8 mouse cellular contexts compared by ENCODE assay signal in genomic region chr14:54884022-54884712, GRCm38 (mm10). TPM values are rescaled to one million over a fixed set of nuclear protein-coding genes. Genes with fewer than 3 reads are reported as not detected.
DNase-seq lines count a peak whose midpoint lies in the region; ATAC-seq lines count a peak whose summit lies in the region.

No protein-coding gene starts in this region.

- WGBS in kidney, embryonic 14.5 days = 14% methylated on average over 21 of the region's 21 CpGs
- WGBS in hindbrain, embryonic 15.5 days = 32% methylated on average over 21 of the region's 21 CpGs
- WGBS in midbrain, embryonic 16.5 days = 28% methylated on average over 21 of the region's 21 CpGs

- peaks cover 7% of the 10 kb centered on the region; the same call in 1 of the 2 replicates for H3K4me1 ChIP-seq in kidney, embryonic 14.5 days (ENCODE audit: control insufficient read depth, insufficient read depth, low read length)
- H3K4me1 ChIP-seq in brown adipose tissue, adult 24 weeks (ENCODE audit: control insufficient read depth, insufficient read depth, insufficient read length, low read length) = 0 out of 2 replicates have a peak, but pooled peaks cover 2% of the 10 kb centered on the region
- H3K4me1 ChIP-seq in hindbrain, embryonic 15.5 days (replicated peaks) = peaks cover 30% of the 10 kb centered on the region
- peaks cover 17% of the 10 kb centered on the region for H3K4me1 ChIP-seq in midbrain, embryonic 16.5 days (ENCODE audit: control insufficient read depth, insufficient read depth, low read length)

- no peaks in the 10 kb centered on the region for H3K9me3 ChIP-seq in kidney, embryonic 14.5 days (ENCODE audit: control insufficient read depth, low read length)
- no peaks in the 10 kb centered on the region for H3K9me3 ChIP-seq in hindbrain, embryonic 15.5 days
- no peaks in the 10 kb centered on the region for H3K9me3 ChIP-seq in midbrain, embryonic 16.5 days (replicated peaks; ENCODE audit: control insufficient read depth, low read length, poor library complexity, severe bottlenecking)

- ATAC-seq in kidney, embryonic 14.5 days (ENCODE audit: low FRiP score, low TSS enrichment) = peak; percentile 5; the same call in 1 of the 2 replicates
- 0 out of 2 replicates have a peak, but pooled peaks have one; percentile 1 for ATAC-seq in hindbrain, embryonic 15.5 days (ENCODE audit: low FRiP score, low read depth)
- ATAC-seq in midbrain, embryonic 16.5 days = no peak; the same call in 1 of the 2 replicates
- no peak for ATAC-seq in granulocyte monocyte progenitor cell, adult 5-6 weeks (replicated peaks; ENCODE audit: poor library complexity, severe bottlenecking)

- peaks cover 12% of the 10 kb centered on the region; the same call in 1 of the 2 replicates for H3K36me3 ChIP-seq in kidney, embryonic 14.5 days (ENCODE audit: control insufficient read depth, insufficient read depth, low read length)
- H3K36me3 ChIP-seq in hindbrain, embryonic 15.5 days = 0 out of 2 replicates have a peak, but pooled peaks cover 5% of the 10 kb centered on the region
- H3K36me3 ChIP-seq in midbrain, embryonic 16.5 days (ENCODE audit: control insufficient read depth, insufficient read depth, low read length) = no peaks in the 10 kb centered on the region

- DNase-seq in kidney, postnatal 14 days = no peak
- no peak for DNase-seq in ovary, postnatal 36 days (ENCODE audit: low spot score)
- DNase-seq in lung, adult 18-20 months = no peak

- peak overlapping the region; percentile 80 for H3K4me2 ChIP-seq in kidney, embryonic 14.5 days (replicated peaks; ENCODE audit: low read depth, low read length)
- peak overlapping the region; percentile 63 for H3K4me2 ChIP-seq in hindbrain, embryonic 15.5 days
- H3K4me2 ChIP-seq in midbrain, embryonic 16.5 days (ENCODE audit: low read length) = peak overlapping the region; percentile 76

- no peaks in the 10 kb centered on the region for H3K27me3 ChIP-seq in kidney, embryonic 14.5 days (ENCODE audit: control insufficient read depth, insufficient read depth, low read length)
- no peaks in the 10 kb centered on the region for H3K27me3 ChIP-seq in hindbrain, embryonic 15.5 days
- no peaks in the 10 kb centered on the region for H3K27me3 ChIP-seq in midbrain, embryonic 16.5 days (ENCODE audit: control insufficient read depth, insufficient read depth, low read depth, low read length)

- peak overlapping the region; percentile 84 for H3K9ac ChIP-seq in kidney, embryonic 14.5 days (ENCODE audit: low read depth, low read length)
- peak overlapping the region; percentile 73 for H3K9ac ChIP-seq in hindbrain, embryonic 15.5 days
- H3K9ac ChIP-seq in midbrain, embryonic 16.5 days (ENCODE audit: low read depth, low read length) = peak overlapping the region; percentile 78

- peak overlapping the region; percentile 95 for H3K27ac ChIP-seq in kidney, embryonic 14.5 days (ENCODE audit: low read depth, low read length)
- H3K27ac ChIP-seq in brown adipose tissue, adult 24 weeks (replicated peaks; ENCODE audit: low read depth, low read length) = peak overlapping the region; percentile 88
- peak overlapping the region; percentile 79 for H3K27ac ChIP-seq in hindbrain, embryonic 15.5 days (replicated peaks)
- H3K27ac ChIP-seq in midbrain, embryonic 16.5 days (ENCODE audit: low read length) = peak overlapping the region; percentile 87

- H3K4me3 ChIP-seq in kidney, embryonic 14.5 days (ENCODE audit: low read length) = peak overlapping the region; percentile 73
- H3K4me3 ChIP-seq in brown adipose tissue, adult 24 weeks (ENCODE audit: insufficient read depth, low read depth, low read length) = peak overlapping the region; percentile 75
- peak overlapping the region; percentile 57 for H3K4me3 ChIP-seq in hindbrain, embryonic 15.5 days
- H3K4me3 ChIP-seq in midbrain, embryonic 16.5 days (ENCODE audit: low read depth, low read length) = peak overlapping the region; percentile 60

RNA-seq across cellular contexts. Expression of gene Gm20521, which starts 0.9 kb away (rescaled TPM):
- 0.44 TPM in 1 of 2 replicates, not detected in the other for polyA plus RNA-seq in kidney, embryonic 14.5 days (2014; fragmentation: Nextera tagmentation; extraction: Ambion mirVana)
- not detected in 2 replicates for polyA plus RNA-seq in brown adipose tissue, adult 24 weeks (2012; ENCODE audit: insufficient read depth, insufficient read length, missing spikeins)
- polyA plus RNA-seq in hindbrain, embryonic 15.5 days (2015; fragmentation: Nextera tagmentation; extraction: Ambion mirVana) = not detected in 2 replicates
- not detected in 2 replicates for polyA plus RNA-seq in midbrain, embryonic 16.5 days (2015; fragmentation: Nextera tagmentation; extraction: Ambion mirVana)
- not detected in 2 replicates for total RNA-seq in granulocyte monocyte progenitor cell, adult 5-6 weeks (2014; fragmentation: Nextera tagmentation)
- total RNA-seq in granulocyte monocyte progenitor cell, adult 5-6 weeks (2017) = not detected in 2 replicates

RNA-seq across cellular contexts. Expression of gene Bcl2l2, which starts 1.0 kb away (rescaled TPM):
- 5.3 and 6.1 TPM in 2 replicates for polyA plus RNA-seq in kidney, embryonic 14.5 days (2014; fragmentation: Nextera tagmentation; extraction: Ambion mirVana)
- 26.3 and 28.2 TPM in 2 replicates for polyA plus RNA-seq in brown adipose tissue, adult 24 weeks (2012; ENCODE audit: insufficient read depth, insufficient read length, missing spikeins)
- 3.2 and 4.3 TPM in 2 replicates for polyA plus RNA-seq in hindbrain, embryonic 15.5 days (2015; fragmentation: Nextera tagmentation; extraction: Ambion mirVana)
- polyA plus RNA-seq in midbrain, embryonic 16.5 days (2015; fragmentation: Nextera tagmentation; extraction: Ambion mirVana) = 3.9 and 4.1 TPM in 2 replicates
- total RNA-seq in granulocyte monocyte progenitor cell, adult 5-6 weeks (2014; fragmentation: Nextera tagmentation) = 9.4 and 13.5 TPM in 2 replicates
- total RNA-seq in granulocyte monocyte progenitor cell, adult 5-6 weeks (2017) = 9.9 and 10.9 TPM in 2 replicates

RNA-seq across cellular contexts. Expression of gene Ppp1r3e, which starts 6.8 kb away (rescaled TPM):
- polyA plus RNA-seq in kidney, embryonic 14.5 days (2014; fragmentation: Nextera tagmentation; extraction: Ambion mirVana) = 2.9 and 4.5 TPM in 2 replicates
- 15.9 and 20.3 TPM in 2 replicates for polyA plus RNA-seq in brown adipose tissue, adult 24 weeks (2012; ENCODE audit: insufficient read depth, insufficient read length, missing spikeins)
- polyA plus RNA-seq in hindbrain, embryonic 15.5 days (2015; fragmentation: Nextera tagmentation; extraction: Ambion mirVana) = 4.1 and 4.8 TPM in 2 replicates
- 2.3 and 3.4 TPM in 2 replicates for polyA plus RNA-seq in midbrain, embryonic 16.5 days (2015; fragmentation: Nextera tagmentation; extraction: Ambion mirVana)
- 12.2 and 21.1 TPM in 2 replicates for total RNA-seq in granulocyte monocyte progenitor cell, adult 5-6 weeks (2014; fragmentation: Nextera tagmentation)
- total RNA-seq in granulocyte monocyte progenitor cell, adult 5-6 weeks (2017) = 2.5 and 2.9 TPM in 2 replicates

RNA-seq across cellular contexts. Expression of gene Pabpn1, which starts 8.1 kb away (rescaled TPM):
- 178 and 227 TPM in 2 replicates for polyA plus RNA-seq in kidney, embryonic 14.5 days (2014; fragmentation: Nextera tagmentation; extraction: Ambion mirVana)
- polyA plus RNA-seq in brown adipose tissue, adult 24 weeks (2012; ENCODE audit: insufficient read depth, insufficient read length, missing spikeins) = 75.5 and 89.7 TPM in 2 replicates
- 161 and 162 TPM in 2 replicates for polyA plus RNA-seq in hindbrain, embryonic 15.5 days (2015; fragmentation: Nextera tagmentation; extraction: Ambion mirVana)
- polyA plus RNA-seq in midbrain, embryonic 16.5 days (2015; fragmentation: Nextera tagmentation; extraction: Ambion mirVana) = 150 and 163 TPM in 2 replicates
- total RNA-seq in granulocyte monocyte progenitor cell, adult 5-6 weeks (2014; fragmentation: Nextera tagmentation) = 181 and 215 TPM in 2 replicates
- 286 and 319 TPM in 2 replicates for total RNA-seq in granulocyte monocyte progenitor cell, adult 5-6 weeks (2017)

RNA-seq across cellular contexts. Expression of gene Homez, which starts 13.4 kb away (rescaled TPM):
- polyA plus RNA-seq in kidney, embryonic 14.5 days (2014; fragmentation: Nextera tagmentation; extraction: Ambion mirVana) = 10.3 and 19.1 TPM in 2 replicates
- 3.3 and 4.6 TPM in 2 replicates for polyA plus RNA-seq in brown adipose tissue, adult 24 weeks (2012; ENCODE audit: insufficient read depth, insufficient read length, missing spikeins)
- 12.1 and 13.7 TPM in 2 replicates for polyA plus RNA-seq in hindbrain, embryonic 15.5 days (2015; fragmentation: Nextera tagmentation; extraction: Ambion mirVana)
- 13.2 and 14.5 TPM in 2 replicates for polyA plus RNA-seq in midbrain, embryonic 16.5 days (2015; fragmentation: Nextera tagmentation; extraction: Ambion mirVana)
- 14.3 and 19.1 TPM in 2 replicates for total RNA-seq in granulocyte monocyte progenitor cell, adult 5-6 weeks (2014; fragmentation: Nextera tagmentation)
- 8.4 and 8.7 TPM in 2 replicates for total RNA-seq in granulocyte monocyte progenitor cell, adult 5-6 weeks (2017)

Comparison
In these comparisons a context has a peak if more than half of its experiments do, and no peak if none do; other contexts are left out.
1. ATAC-seq: peak in kidney, embryonic 14.5 days (single experiment) and hindbrain, embryonic 15.5 days (single experiment); none in midbrain, embryonic 16.5 days (single experiment) and granulocyte monocyte progenitor cell, adult 5-6 weeks (single experiment).
2. Peak in every context shown above with its lines, with median percentiles within 50 percentile points of each other: H3K27ac ChIP-seq, H3K4me2 ChIP-seq, H3K4me3 ChIP-seq and H3K9ac ChIP-seq.